Mouse (Mus musculus) testis, adult 2 months (tissue): ENCODE measurements around the gene Tk1.

ENCODE experiments used
- CTCF ChIP-seq: fragments of 200-500 bp; IDR thresholded peaks from 2 replicates; pipeline ENCODE4 v1.5.1; 2012; ENCODE audit warnings: low read depth, mild to moderate bottlenecking, inconsistent platforms, low read length, moderate library complexity; ENCODE audit not compliant: control insufficient read depth, insufficient read depth, insufficient replicate concordance
- POLR2A ChIP-seq: fragments of 200-500 bp; IDR thresholded peaks from 2 replicates; pipeline ENCODE4 v1.6.1; 2012; ENCODE audit warnings: low read depth, mild to moderate bottlenecking, inconsistent platforms, low read length, moderate library complexity; ENCODE audit not compliant: control insufficient read depth

DNA sequence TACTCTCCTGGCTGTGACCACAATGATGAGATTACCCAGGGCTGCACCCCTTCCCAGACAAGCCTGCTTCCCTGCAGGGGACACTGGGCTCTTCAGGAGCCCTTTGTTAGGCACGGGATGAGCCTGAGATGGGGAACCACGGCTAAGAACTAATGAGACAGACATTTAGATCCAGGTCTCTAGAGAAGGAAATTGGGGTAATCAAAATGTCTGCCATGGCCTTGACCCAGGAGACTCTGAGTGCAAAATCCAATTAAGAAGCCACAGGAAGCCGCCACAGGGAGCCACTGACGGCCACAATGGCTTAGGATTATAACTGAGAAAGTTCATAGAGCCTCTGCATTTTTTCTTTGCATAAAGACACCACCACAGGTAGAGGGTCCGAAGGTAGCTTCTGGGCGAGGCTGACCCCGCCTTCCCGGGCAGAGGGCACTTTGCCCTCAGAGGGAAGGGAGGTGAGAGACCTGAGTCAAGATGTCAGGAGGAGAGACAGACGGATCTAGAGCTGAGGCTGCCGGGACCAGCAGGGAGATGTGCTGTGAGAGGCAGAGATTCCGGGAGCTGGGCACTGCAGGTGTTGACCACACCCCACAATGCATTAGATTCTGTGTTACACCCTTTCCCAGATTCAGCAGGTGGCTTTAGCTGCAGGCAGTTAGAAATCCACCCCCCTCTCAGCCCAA is 37.4 kb upstream of the Tk1 start:
- no peak for TF ChIP-seq CTCF
- no peak for TF ChIP-seq POLR2A
